Mouse (Mus musculus) embryonic facial prominence, embryonic 10.5 days (tissue): ENCODE data around the gene Ankrd33b. TPM values are rescaled to one million over a fixed set of nuclear protein-coding genes. Genes with fewer than 3 reads are reported as not detected.

Experiments used
- DNase-seq: peaks from one replicate; pipeline ENCODE4 v3.0.0-alpha.2; 2017; ENCODE audit warnings: low spot score
- H3K27ac ChIP-seq: fragments of 300-500 bp; sonication (generic); replicated peaks from 2 replicates; pipeline ENCODE4 v1.5.1; 2016; ENCODE audit warnings: mild to moderate bottlenecking
- H3K27me3 ChIP-seq: fragments of 300-500 bp; sonication (generic); replicated peaks from 2 replicates; pipeline ENCODE4 v1.6.1; 2016; ENCODE audit warnings: low read depth, mild to moderate bottlenecking; ENCODE audit not compliant: poor library complexity, severe bottlenecking
- H3K36me3 ChIP-seq: fragments of 300-500 bp; sonication (generic); replicated peaks from 2 replicates; pipeline ENCODE4 v1.6.1; 2016; ENCODE audit warnings: mild to moderate bottlenecking, moderate library complexity
- H3K4me1 ChIP-seq: fragments of 300-500 bp; sonication (generic); 2 replicates; pipeline ENCODE4 v1.6.1; 2016
- H3K4me3 ChIP-seq: fragments of 300-500 bp; sonication (generic); 2 replicates; pipeline ENCODE4 v1.5.1; 2016; ENCODE audit warnings: mild to moderate bottlenecking, moderate library complexity
- H3K9me3 ChIP-seq: fragments of 300-500 bp; sonication (generic); 2 replicates; pipeline ENCODE4 v1.6.1; 2016; ENCODE audit warnings: mild to moderate bottlenecking
- WGBS: fragments of 180-500 bp; shearing (Covaris S2); methylation state at CpG from one replicate; pipeline ENCODE4 v1.1.7; 2016; 5-methylcytosine and 5-hydroxymethylcytosine counted together
- polyA plus RNA-seq: library from polyadenylated mRNA; unstranded; fragments of >200 nt; fragmentation: Nextera tagmentation; extraction: Ambion mirVana; gene quantifications from 2 replicates; pipeline ENCODE4 v1.2.1, GENCODE M21; 2016

Gene Ankrd33b
- 0.29 and 0.67 TPM in 2 replicates for polyA plus RNA-seq

GRCm38 (mm10) chr15:31367481-31368200 is at the start of gene Ankrd33b:
Gene Ankrd33b (minus strand): TSS chr15:31367726.
- peak; percentile 72 for DNase-seq
- Histone ChIP-seq H3K27ac (peak within 1 kb of the TSS; percentile 58), H3K4me3 (peak within 1 kb of the TSS; percentile 75), H3K36me3 (no peaks in the 10 kb centered on the region), H3K4me1 (peaks cover 42% of the 10 kb centered on the region), H3K9me3 (0 out of 2 replicates have a peak, but pooled peaks cover 3% of the 10 kb centered on the region), H3K27me3 (peaks cover 87% of the 10 kb centered on the region)
- under 1% methylated on average over 49 of the region's 49 CpGs for WGBS

- WGBS = 60% methylated on average over 4 of the region's 4 CpGs
Observed at GRCm38 (mm10) chr15:31415181-31415580, 47.7 kb upstream of the Ankrd33b start.

GRCm38 (mm10) chr15:31414179-31414898 is 46.8 kb upstream of the Ankrd33b start:
- no peak for DNase-seq
- no peak overlapping the region for H3K27ac ChIP-seq
- no peaks in the 10 kb centered on the region for H3K27me3 ChIP-seq
- WGBS = 53% methylated on average over 6 of the region's 6 CpGs
- H3K36me3 ChIP-seq = no peaks in the 10 kb centered on the region
- no peak overlapping the region for H3K4me3 ChIP-seq
- H3K4me1 ChIP-seq = peaks cover 24% of the 10 kb centered on the region
- no peaks in the 10 kb centered on the region for H3K9me3 ChIP-seq

More at GRCm38 (mm10) chr15:31415181-31415580, 47.7 kb upstream of the Ankrd33b start:
- no peak overlapping the region for H3K27ac ChIP-seq
- no peaks in the 10 kb centered on the region for H3K36me3 ChIP-seq
- H3K4me1 ChIP-seq = peaks cover 24% of the 10 kb centered on the region
- H3K9me3 ChIP-seq = no peaks in the 10 kb centered on the region
- no peaks in the 10 kb centered on the region for H3K27me3 ChIP-seq
- no peak for DNase-seq
- H3K4me3 ChIP-seq = no peak overlapping the region

GRCm38 (mm10) chr15:31413662-31414061 is 46.1 kb upstream of the Ankrd33b start:
- Histone ChIP-seq H3K27ac (no peak overlapping the region), H3K4me3 (no peak overlapping the region), H3K36me3 (no peaks in the 10 kb centered on the region), H3K9me3 (no peaks in the 10 kb centered on the region), H3K4me1 (peaks cover 24% of the 10 kb centered on the region), H3K27me3 (no peaks in the 10 kb centered on the region)
- no peak for DNase-seq
- WGBS = 88% methylated on average over 6 of the region's 6 CpGs

GRCm38 (mm10) chr15:31412933-31413332 is 45.4 kb upstream of the Ankrd33b start:
- Histone ChIP-seq H3K4me3 (no peak overlapping the region), H3K4me1 (peaks cover 24% of the 10 kb centered on the region), H3K27ac (no peak overlapping the region), H3K27me3 (no peaks in the 10 kb centered on the region), H3K9me3 (no peaks in the 10 kb centered on the region), H3K36me3 (no peaks in the 10 kb centered on the region)
- peak; percentile 19 for DNase-seq
- 40% methylated on average over 3 of the region's 3 CpGs for WGBS

- Histone ChIP-seq H3K9me3 (no peaks in the 10 kb centered on the region), H3K4me3 (no peak overlapping the region), H3K27me3 (no peaks in the 10 kb centered on the region), H3K27ac (no peak overlapping the region), H3K4me1 (peaks cover 24% of the 10 kb centered on the region), H3K36me3 (no peaks in the 10 kb centered on the region)
- DNase-seq = no peak
- 78% methylated on average over 6 of the region's 6 CpGs for WGBS
Observed at GRCm38 (mm10) chr15:31412436-31412835, 44.9 kb upstream of the Ankrd33b start.

- DNase-seq = no peak
- Histone ChIP-seq H3K4me3 (no peak overlapping the region), H3K27me3 (no peaks in the 10 kb centered on the region), H3K4me1 (no peaks in the 10 kb centered on the region; the same call in 1 of the 2 replicates), H3K27ac (no peak overlapping the region), H3K36me3 (no peaks in the 10 kb centered on the region), H3K9me3 (no peaks in the 10 kb centered on the region)
- 89% methylated on average over 4 of the region's 4 CpGs for WGBS
Observed at GRCm38 (mm10) chr15:31407490-31407889, 40.0 kb upstream of the Ankrd33b start.

- no peak overlapping the region for H3K27ac ChIP-seq
- DNase-seq = no peak
- no peaks in the 10 kb centered on the region for H3K27me3 ChIP-seq
- H3K9me3 ChIP-seq = no peaks in the 10 kb centered on the region
- WGBS = 90% methylated on average over 5 of the region's 5 CpGs
- no peaks in the 10 kb centered on the region for H3K36me3 ChIP-seq
- no peak overlapping the region for H3K4me3 ChIP-seq
- H3K4me1 ChIP-seq = no peaks in the 10 kb centered on the region
Observed at GRCm38 (mm10) chr15:31406881-31407280, 39.4 kb upstream of the Ankrd33b start.

- 88% methylated on average over 8 of the region's 8 CpGs for WGBS
- H3K9me3 ChIP-seq = no peaks in the 10 kb centered on the region
- DNase-seq = no peak
- no peak overlapping the region for H3K27ac ChIP-seq
- no peaks in the 10 kb centered on the region for H3K36me3 ChIP-seq
- H3K27me3 ChIP-seq = no peaks in the 10 kb centered on the region
- no peaks in the 10 kb centered on the region for H3K4me1 ChIP-seq
- no peak overlapping the region for H3K4me3 ChIP-seq
Observed at GRCm38 (mm10) chr15:31404346-31404745, 36.8 kb upstream of the Ankrd33b start.

GRCm38 (mm10) chr15:31402200-31402892 is 34.8 kb upstream of the Ankrd33b start:
- Histone ChIP-seq H3K27ac (no peak overlapping the region), H3K36me3 (no peaks in the 10 kb centered on the region), H3K4me1 (no peaks in the 10 kb centered on the region), H3K4me3 (no peak overlapping the region), H3K27me3 (no peaks in the 10 kb centered on the region), H3K9me3 (no peaks in the 10 kb centered on the region)
- 83% methylated on average over 12 of the region's 12 CpGs for WGBS
- no peak for DNase-seq

- Histone ChIP-seq H3K27ac (no peak overlapping the region), H3K4me1 (no peaks in the 10 kb centered on the region), H3K4me3 (no peak overlapping the region), H3K27me3 (no peaks in the 10 kb centered on the region), H3K36me3 (no peaks in the 10 kb centered on the region), H3K9me3 (no peaks in the 10 kb centered on the region)
- 39% methylated on average over 3 of the region's 3 CpGs for WGBS
- no peak for DNase-seq
Observed at GRCm38 (mm10) chr15:31400974-31401373, 33.4 kb upstream of the Ankrd33b start.

- no peak overlapping the region for H3K27ac ChIP-seq
- WGBS = 94% methylated on average over 13 of the region's 13 CpGs
- H3K27me3 ChIP-seq = no peaks in the 10 kb centered on the region
- no peak overlapping the region for H3K4me3 ChIP-seq
- no peaks in the 10 kb centered on the region for H3K4me1 ChIP-seq
- DNase-seq = no peak
- H3K36me3 ChIP-seq = no peaks in the 10 kb centered on the region
- no peaks in the 10 kb centered on the region for H3K9me3 ChIP-seq
Observed at GRCm38 (mm10) chr15:31398769-31399168, 31.2 kb upstream of the Ankrd33b start.
